Mouse (Mus musculus) heart, postnatal 0 days (tissue): ENCODE measurements around the gene Dpysl4. TPM values are rescaled to one million over a fixed set of nuclear protein-coding genes. Genes with fewer than 3 reads are reported as not detected.

ENCODE experiments used
- ATAC-seq: fragments of 200-750 bp; cut with Nextera tagmentation; 2 replicates; pipeline ENCODE4 v1.8.0; 2017; ENCODE audit warnings: low read depth, moderate number of reproducible peaks, moderate library complexity; ENCODE audit not compliant: insufficient read depth
- DNase-seq: peaks from one replicate; pipeline ENCODE4 v3.0.0-alpha.2; 2016; ENCODE audit warnings: low spot score
- H3K27ac ChIP-seq: fragments of 300-500 bp; sonication (generic); 2 replicates; pipeline ENCODE4 v1.5.1; 2014; ENCODE audit warnings: low read depth, mild to moderate bottlenecking
- H3K27me3 ChIP-seq: fragments of 300-500 bp; sonication (generic); 2 replicates; pipeline ENCODE4 v1.6.1; 2014; ENCODE audit warnings: low read length, mixed read lengths; ENCODE audit not compliant: control insufficient read depth, insufficient read depth
- H3K36me3 ChIP-seq: fragments of 300-500 bp; sonication (generic); replicated peaks from 2 replicates; pipeline ENCODE4 v1.6.1; 2014; ENCODE audit warnings: low read length, mixed read lengths; ENCODE audit not compliant: control insufficient read depth, insufficient read depth
- H3K4me1 ChIP-seq: fragments of 300-500 bp; sonication (generic); 2 replicates; pipeline ENCODE4 v1.6.1; 2014; ENCODE audit warnings: antibody characterized with exemption; ENCODE audit not compliant: control insufficient read depth, insufficient read depth
- H3K4me2 ChIP-seq: fragments of 300-500 bp; sonication (generic); 2 replicates; pipeline ENCODE4 v1.6.1; 2014; ENCODE audit warnings: low read depth, mild to moderate bottlenecking, low read length, moderate library complexity
- H3K4me3 ChIP-seq: fragments of 300-500 bp; sonication (generic); 2 replicates; pipeline ENCODE4 v1.5.1; 2014; ENCODE audit warnings: low read depth, low read length
- H3K9ac ChIP-seq: fragments of 300-500 bp; sonication (generic); replicated peaks from 2 replicates; pipeline ENCODE4 v1.6.1; 2014; ENCODE audit warnings: low read depth, low read length, mixed read lengths
- H3K9me3 ChIP-seq: fragments of 300-500 bp; sonication (generic); replicated peaks from 2 replicates; pipeline ENCODE4 v1.6.1; 2016; ENCODE audit warnings: low read length; ENCODE audit not compliant: control insufficient read depth
- CTCF ChIP-seq: IDR thresholded peaks from 2 replicates; pipeline ENCODE4 v1.5.1; 2016; ENCODE audit warnings: antibody characterized with exemption, control low read depth, low read depth
- EP300 ChIP-seq: IDR thresholded peaks from 2 replicates; pipeline ENCODE4 v1.6.1; 2016; ENCODE audit warnings: antibody characterized with exemption, low read depth
- WGBS: fragments of 180-500 bp; shearing (Covaris S2); extraction: QIAGEN DNeasy Blood & Tissue Kit; methylation state at CpG from one replicate; pipeline ENCODE4 v1.1.7; 2014; 5-methylcytosine and 5-hydroxymethylcytosine counted together
- polyA plus RNA-seq: library from polyadenylated mRNA; unstranded; fragments of >200 nt; fragmentation: Nextera tagmentation; extraction: Ambion mirVana; gene quantifications from 2 replicates; pipeline ENCODE4 v1.2.1, GENCODE M21; 2015
- total RNA-seq: library from RNA; depleted of rRNA; stranded (reverse); fragments of >200 nt; gene quantifications from 2 replicates; pipeline ENCODE4 v1.2.3, GENCODE M21; 2014; ENCODE audit warnings: low replicate concordance

The Dpysl4 gene
- total and polyA plus RNA-seq, 2 experiments from 2014 or later, result 0.11 to 1.3 TPM

GRCm38 (mm10) chr7:139131538-139131937 is 45.7 kb downstream of the Dpysl4 start:
- Histone ChIP-seq H3K27ac (no peak overlapping the region), H3K4me3 (no peak overlapping the region), H3K4me1 (peaks cover 21% of the 10 kb centered on the region), H3K9me3 (no peaks in the 10 kb centered on the region), H3K4me2 (no peak overlapping the region), H3K9ac (no peak overlapping the region), H3K27me3 (peaks cover 9% of the 10 kb centered on the region; the same call in 1 of the 2 replicates), H3K36me3 (no peaks in the 10 kb centered on the region)
- ATAC-seq (no peak), DNase-seq (no peak)
- TF ChIP-seq EP300 (no peak), CTCF (no peak)
- WGBS, result 66% methylated on average over 8 of the region's 8 CpGs

- ATAC-seq, result no peak
- Histone ChIP-seq H3K4me1 (peaks cover 21% of the 10 kb centered on the region), H3K27me3 (no peaks in the 10 kb centered on the region), H3K9me3 (no peaks in the 10 kb centered on the region), H3K4me3 (no peak overlapping the region), H3K9ac (no peak overlapping the region), H3K36me3 (no peaks in the 10 kb centered on the region), H3K4me2 (no peak overlapping the region), H3K27ac (no peak overlapping the region)
- TF ChIP-seq CTCF (no peak), EP300 (no peak)
- 41% methylated on average over 3 of the region's 3 CpGs for WGBS
- DNase-seq, result no peak
Observed at GRCm38 (mm10) chr7:139133446-139133845, 47.6 kb downstream of the Dpysl4 start.

- peaks cover 21% of the 10 kb centered on the region for H3K4me1 ChIP-seq
- H3K27me3 ChIP-seq, result no peaks in the 10 kb centered on the region
- no peaks in the 10 kb centered on the region for H3K9me3 ChIP-seq
- 35% methylated on average over 5 of the region's 5 CpGs for WGBS
- H3K4me2 ChIP-seq, result no peak overlapping the region
- ATAC-seq (peak; percentile 83), DNase-seq (peak; percentile 64)
- no peaks in the 10 kb centered on the region for H3K36me3 ChIP-seq
- H3K4me3 ChIP-seq, result no peak overlapping the region
- H3K27ac ChIP-seq, result peak overlapping the region; percentile 74
- no peak overlapping the region for H3K9ac ChIP-seq
- TF ChIP-seq CTCF (no peak), EP300 (0 out of 2 replicates have a peak, but pooled peaks have one; percentile 30)
Observed at GRCm38 (mm10) chr7:139135236-139135635, 49.4 kb downstream of the Dpysl4 start.

- TF ChIP-seq EP300 (no peak), CTCF (no peak)
- Histone ChIP-seq H3K4me3 (no peak overlapping the region), H3K4me2 (no peak overlapping the region), H3K27ac (no peak overlapping the region), H3K9me3 (no peaks in the 10 kb centered on the region), H3K36me3 (no peaks in the 10 kb centered on the region), H3K4me1 (peaks cover 21% of the 10 kb centered on the region), H3K27me3 (0 out of 2 replicates have a peak, but pooled peaks cover 2% of the 10 kb centered on the region), H3K9ac (no peak overlapping the region)
- ATAC-seq (no peak), DNase-seq (no peak)
- WGBS, result 79% methylated on average over 5 of the region's 5 CpGs
Observed at GRCm38 (mm10) chr7:139136906-139137491, 51.2 kb downstream of the Dpysl4 start.

GRCm38 (mm10) chr7:139139921-139140461 is 54.2 kb downstream of the Dpysl4 start:
- Histone ChIP-seq H3K27me3 (0 out of 2 replicates have a peak, but pooled peaks cover 2% of the 10 kb centered on the region), H3K4me3 (no peak overlapping the region), H3K4me2 (no peak overlapping the region), H3K4me1 (peaks cover 12% of the 10 kb centered on the region), H3K36me3 (no peaks in the 10 kb centered on the region), H3K9me3 (no peaks in the 10 kb centered on the region), H3K27ac (no peak overlapping the region), H3K9ac (no peak overlapping the region)
- ATAC-seq (no peak), DNase-seq (no peak)
- WGBS, result 44% methylated on average over 11 of the region's 11 CpGs
- TF ChIP-seq EP300, result no peak
- peak; percentile 13; the same call in 1 of the 2 replicates for TF ChIP-seq CTCF

- Histone ChIP-seq H3K36me3 (no peaks in the 10 kb centered on the region), H3K27me3 (0 out of 2 replicates have a peak, but pooled peaks cover 2% of the 10 kb centered on the region), H3K9me3 (no peaks in the 10 kb centered on the region), H3K4me3 (no peak overlapping the region), H3K4me2 (no peak overlapping the region), H3K4me1 (peaks cover 6% of the 10 kb centered on the region; the same call in 1 of the 2 replicates), H3K9ac (no peak overlapping the region), H3K27ac (no peak overlapping the region)
- ATAC-seq, result no peak
- TF ChIP-seq CTCF (no peak), EP300 (no peak)
- DNase-seq, result no peak
- WGBS, result 58% methylated on average over 1 of the region's 1 CpGs
Observed at GRCm38 (mm10) chr7:139143785-139144184, 58.0 kb downstream of the Dpysl4 start.
